Mouse (Mus musculus) retina, embryonic 14.5 days (tissue): ENCODE measurements at regions not wholly inside any gene's neighbourhood (a gene's known extent, or its start where the extent isn't known, plus 50 kb on each side); places are given as distances from the start of the nearest gene placed in this dataset.

ENCODE experiments used
- DNase-seq: peaks from one replicate; pipeline ENCODE4 v3.0.0-alpha.2; 2015; ENCODE audit warnings: low spot score

DNA sequence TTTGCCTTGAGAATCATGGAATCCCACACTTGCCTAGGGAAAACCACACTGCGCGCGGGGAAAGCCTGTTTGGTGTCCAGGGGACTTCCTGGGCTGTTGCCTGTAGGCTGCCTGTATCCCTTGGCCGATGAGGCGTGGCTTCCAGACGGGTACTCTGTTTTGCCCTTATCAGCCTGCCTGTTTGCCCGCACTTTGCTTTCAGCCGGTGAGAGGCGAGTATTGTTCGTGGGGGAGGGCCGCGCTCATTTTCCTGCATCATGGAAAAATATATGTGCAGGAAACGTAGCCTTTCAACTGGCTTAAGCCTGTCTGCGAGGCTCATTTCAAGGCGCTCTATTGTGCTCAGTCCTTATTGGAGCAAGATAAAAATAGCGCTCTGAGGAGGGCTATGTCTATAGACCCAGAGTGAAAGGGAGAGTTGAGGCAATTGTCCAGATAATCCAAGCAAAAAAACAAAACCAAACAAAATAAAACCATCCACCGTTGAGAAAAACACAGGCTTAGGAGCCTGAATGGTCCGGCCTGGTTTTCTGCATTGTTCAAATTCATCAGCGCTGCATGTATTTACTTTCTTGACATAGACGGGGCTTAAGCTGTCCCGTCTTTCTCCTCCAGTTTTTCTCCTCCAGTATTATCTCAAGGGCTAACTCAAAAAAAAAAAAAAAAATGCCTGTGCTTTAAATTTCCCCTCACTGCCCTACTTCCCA lies 67.9 kb downstream of the Klf5 start:
- DNase-seq: no peak

DNA sequence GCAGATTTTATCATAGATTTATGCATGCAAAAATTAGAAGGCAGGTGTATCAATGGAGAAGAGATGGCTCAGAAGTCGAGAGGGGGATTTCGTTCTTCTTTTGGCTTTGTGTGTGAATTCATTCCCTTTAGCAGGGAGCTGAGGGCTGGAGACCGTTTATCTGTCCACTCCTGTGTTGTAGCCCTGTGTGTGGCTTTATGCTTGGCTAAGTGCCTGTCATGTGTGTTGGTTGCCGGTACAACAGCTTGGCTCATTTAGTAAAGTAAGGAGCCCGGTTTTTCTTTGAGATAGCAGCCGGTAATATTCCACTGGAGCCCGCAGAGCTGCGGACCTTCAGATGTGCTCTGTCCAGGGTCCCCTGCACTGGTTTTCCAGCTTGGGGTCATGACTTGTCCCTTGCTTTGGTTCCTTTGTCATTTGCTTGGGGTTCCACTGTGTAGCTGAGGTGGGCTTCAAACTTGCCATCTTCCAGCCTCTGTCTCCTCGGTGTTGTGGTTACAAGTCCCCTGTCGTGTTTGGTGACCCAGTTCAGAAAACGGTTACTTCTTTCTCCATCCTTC lies 68.6 kb downstream of the Klf5 start:
- DNase-seq: no peak

DNA sequence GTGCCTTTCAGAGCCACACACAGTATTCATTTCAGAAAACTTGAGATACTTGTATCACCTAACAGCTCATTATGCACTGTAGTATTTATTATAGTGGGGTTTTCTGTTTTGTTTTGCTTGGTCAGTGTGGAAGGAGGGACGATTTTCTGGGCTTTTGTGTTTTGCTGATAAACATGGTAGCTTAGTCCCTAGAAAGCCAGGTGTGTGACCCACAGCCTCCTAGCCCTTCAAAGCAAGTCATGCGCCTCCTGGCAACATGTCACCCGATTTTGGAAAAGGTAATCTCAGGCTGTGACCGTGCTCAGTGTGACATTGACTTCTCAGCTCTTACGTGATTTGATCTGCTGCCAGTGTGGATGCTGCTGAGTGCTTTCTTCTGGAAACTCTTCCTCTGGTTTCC lies 70.9 kb downstream of the Klf5 start:
- no peak for DNase-seq

DNA sequence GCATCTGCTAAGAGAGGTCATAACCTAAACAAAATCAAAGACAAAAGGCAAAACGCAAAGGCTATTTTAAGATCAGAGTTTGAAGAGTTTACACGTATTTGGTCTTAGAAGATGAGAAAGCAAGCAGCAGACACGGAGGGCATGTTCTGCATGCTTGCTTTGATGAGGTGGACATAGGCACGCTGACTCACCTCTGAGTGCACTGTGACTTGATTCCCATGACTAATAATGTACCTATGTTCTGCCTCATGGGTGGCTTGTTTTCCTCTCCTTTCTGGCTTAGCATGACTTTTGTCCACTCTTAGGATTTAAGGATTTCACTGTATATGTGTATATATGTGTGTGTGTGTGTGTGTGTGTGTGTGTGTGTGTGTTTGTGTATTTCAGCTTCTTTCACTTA lies 75.2 kb downstream of the Klf5 start:
- DNase-seq: no peak

DNA sequence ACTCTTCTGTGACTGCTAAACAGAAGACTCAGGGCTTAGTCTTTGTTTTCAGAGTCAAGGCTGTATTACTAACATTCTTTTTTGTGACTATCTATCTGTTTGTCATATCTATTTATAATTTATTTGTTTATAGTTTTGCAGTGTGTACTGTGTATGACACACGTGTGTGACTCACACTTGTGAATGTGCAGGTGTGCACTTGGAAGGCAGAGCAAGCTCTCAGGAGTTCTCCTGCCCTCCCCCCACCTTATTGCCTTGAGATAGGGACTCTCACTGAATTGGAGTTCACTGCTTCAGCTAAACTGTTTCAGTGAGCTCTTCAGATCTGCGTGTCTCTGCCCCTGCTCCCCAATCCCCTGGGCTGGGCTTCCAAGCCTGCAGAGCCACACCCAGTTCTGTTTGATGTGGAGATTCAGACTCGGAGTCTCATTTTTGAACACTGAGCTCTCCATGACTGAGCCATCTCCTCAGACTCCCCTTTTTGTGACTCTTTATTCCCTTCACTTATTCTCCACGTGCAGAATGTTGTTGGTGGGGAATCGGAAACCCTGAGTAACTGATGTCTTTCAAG lies 76.6 kb downstream of the Klf5 start:
- no peak for DNase-seq

DNA sequence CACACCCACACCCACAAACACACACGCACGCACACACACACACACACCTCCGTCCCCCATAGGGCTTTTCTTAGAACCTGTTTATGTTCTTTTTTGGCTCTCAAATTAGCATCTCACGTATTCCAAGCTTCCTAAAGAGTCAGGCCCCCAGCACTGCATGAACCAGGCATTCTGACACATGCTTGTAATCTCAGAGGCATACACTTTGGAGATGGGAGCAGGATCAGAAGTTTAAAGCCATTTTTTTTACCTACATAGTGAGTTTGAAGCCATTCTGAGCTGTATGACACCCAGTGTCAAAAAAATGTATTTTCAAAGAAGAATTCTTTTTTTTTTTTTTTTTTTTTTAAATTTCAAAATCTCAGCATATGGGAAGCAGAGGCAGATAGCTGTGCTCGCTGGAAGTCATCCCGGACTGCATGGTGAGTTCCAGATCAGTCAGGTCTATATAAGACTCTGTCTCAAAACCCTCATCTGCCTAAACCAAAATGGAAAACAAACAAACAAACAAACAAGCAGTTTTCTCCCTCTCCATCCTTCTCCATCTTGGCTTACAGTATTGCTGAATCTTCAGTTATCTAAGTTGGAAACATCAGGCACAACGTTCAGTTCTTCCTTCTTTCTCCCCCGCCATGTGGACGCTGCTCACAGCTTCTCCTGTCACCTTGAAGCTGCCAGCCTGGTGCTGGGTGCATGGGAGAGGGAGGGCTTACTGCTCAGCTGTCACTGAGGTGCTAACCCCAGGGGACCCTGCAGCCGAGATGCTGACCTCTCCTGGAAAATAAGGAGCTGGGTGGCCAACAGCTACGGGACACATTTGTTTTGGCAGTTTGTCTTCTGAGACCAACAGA lies 78.4 kb downstream of the Klf5 start:
- DNase-seq: no peak

DNA sequence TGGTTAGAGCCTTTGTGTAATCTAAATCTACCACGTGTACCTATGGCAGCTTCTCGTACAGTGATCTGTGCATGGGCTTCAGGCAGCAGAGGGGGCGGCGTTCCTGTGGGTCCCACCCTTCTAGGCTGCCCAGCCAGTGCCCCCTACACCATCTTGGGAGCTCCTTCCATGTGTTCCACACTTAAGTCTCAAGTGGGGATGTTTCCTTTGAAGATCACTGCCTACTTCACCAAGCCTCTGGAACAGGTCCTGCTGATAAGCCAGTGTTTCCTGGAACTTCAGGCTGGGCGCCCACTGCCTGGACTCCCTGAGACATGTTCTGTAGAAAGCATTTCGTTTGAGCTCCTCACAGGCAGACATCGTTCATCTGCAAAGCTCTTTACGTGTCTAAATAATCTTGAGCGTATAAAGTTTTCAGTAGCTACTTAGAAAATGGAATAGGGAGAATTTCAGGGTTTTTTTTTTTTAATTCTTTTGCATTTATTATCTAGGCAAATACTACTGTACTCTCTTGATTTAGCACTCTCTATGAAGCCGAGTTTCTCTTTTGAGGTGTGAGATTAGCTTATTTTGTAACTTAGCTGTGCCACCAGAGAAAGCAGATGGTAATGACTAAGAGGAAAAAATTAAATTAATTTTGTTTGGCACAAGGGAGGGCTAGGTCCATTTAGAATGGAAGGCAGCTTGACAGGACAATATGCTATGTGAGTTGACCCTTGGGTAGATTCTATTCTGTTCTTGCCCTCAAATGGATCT lies 82.9 kb downstream of the Klf5 start:
- no peak for DNase-seq

DNA sequence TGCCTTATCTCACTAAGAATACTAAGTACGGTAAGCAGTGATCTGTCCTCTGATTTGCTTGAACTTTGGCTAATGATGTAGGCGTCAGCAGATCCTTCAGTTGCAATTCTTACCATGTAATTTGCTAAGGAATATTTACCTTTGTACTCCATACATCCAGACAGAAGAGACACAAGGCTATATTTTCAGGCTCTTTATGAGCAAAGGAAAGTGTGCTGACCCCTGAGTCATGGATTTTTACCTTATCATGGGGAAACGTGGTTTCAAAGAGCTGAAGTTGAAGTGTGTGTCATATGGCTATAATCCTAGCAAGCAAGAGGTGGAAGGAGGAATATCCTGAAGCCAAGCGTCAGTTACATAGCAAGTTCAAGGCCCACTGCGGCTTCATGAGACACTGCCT lies 83.6 kb downstream of the Klf5 start:
- no peak for DNase-seq

DNA sequence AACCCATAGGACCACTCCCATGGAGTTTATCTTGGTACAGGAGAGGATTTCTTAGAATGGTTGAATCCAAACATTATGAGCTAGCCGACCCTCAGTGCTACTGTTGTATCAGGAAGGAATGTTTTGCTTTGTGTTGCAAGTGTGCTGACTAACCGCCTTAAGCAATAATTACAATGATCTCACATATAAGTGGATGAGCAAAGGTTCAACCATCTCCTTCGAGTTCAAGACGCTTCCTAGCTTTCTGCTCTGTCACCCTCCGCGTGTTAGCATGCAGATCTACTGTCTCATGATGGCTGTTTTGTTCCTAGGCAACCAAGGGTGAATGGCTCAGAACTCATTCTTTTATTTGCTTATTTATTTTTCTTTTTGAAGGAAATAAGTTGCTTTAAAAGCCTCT lies 84.7 kb downstream of the Klf5 start:
- DNase-seq: no peak

DNA sequence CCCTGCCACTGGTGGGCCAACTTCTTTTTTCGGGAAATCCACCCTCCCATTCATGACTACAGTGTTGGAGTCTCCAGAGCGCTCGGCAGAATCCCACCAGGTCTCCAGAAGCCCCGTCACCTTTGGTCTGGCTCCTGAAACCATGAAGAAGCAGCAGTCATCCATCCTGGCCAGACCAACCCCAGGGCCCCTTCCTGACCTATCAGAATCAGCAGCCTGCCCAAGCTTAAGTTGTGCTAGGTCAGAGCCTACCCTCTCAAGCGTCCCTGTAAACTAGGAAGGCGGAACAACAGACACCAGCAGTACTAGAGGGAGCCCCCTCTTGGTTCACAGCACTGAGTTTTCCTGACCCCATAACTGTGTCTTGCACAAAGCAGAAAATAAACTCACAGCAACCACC lies 89.1 kb downstream of the Klf5 start:
- DNase-seq: no peak

DNA sequence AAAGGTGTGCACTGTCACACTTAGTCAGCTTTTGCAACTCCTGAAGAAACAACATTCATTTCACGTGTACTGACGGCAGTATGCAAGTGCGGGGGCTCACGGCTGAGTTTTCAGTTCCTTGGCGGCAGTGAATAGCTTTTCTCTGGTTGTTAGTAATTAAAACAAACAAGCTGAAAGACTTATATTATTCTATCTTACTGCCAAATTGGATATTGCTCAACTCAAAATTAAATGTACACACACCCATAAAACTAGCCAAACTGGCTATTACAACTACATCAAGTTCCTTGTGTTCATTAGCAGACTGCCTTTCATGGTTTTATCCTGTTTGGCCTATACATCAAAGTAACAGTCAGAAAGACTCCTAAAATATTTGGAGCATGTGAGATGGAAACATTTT lies 90.8 kb downstream of the Klf5 start:
- no peak for DNase-seq

DNA sequence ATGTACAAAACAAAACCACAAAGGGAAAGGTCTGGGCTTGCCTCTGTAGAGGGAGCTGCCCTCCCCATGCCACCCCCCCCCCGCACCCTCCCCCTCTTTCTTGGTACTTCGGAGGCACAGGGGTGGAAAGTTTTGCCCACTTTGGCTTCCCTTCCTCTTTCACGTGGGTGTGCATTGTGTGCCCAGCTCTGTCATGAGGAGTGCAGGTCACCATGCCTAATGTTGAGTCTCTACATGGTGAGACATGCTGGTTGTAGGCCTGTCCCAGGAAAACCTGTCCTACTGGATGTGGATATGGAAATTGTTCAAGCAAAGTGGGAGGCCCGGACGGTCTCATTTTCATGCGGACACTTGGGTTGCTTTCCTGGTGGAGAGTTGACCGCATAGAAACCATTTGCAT lies 93.2 kb downstream of the Klf5 start:
- no peak for DNase-seq

DNA sequence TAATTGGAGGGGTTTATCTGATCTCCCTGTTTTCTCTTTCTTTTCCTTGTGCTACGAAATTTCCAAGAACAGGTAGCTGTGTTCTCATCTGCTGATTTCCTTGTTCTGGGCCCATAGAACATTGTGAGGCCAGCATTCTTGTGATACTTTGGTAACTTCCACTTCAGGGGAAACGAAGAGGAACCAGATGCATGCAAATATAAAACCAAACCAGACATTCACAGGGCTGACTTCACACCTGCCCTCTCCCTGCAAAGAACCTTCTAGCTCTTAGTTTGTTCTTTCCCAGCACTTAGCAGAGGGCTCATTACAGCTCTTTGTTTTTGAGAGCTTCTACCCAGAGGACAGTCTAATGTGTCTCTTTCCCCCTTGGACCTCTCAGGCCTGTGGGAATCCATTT lies 94.3 kb downstream of the Klf5 start:
- DNase-seq: no peak

DNA sequence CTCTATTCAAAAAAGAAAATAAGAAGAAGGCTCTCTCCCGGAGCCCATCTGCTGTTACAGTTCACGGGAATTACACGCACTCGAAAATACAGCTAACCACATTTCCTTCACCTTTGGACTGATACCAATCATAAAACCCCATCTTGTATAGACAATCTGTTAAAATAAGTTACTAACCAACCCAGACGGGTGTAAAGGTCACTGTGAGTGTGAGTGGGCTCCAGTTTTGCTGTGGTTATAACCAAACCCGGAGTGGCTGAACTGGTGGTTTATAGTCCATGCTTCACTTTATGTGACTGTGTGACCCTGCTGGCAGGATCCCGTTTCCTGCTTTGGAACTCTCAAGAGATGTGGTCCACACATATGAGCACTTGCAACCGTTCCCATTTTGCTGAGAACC lies 95.1 kb downstream of the Klf5 start:
- no peak for DNase-seq

DNA sequence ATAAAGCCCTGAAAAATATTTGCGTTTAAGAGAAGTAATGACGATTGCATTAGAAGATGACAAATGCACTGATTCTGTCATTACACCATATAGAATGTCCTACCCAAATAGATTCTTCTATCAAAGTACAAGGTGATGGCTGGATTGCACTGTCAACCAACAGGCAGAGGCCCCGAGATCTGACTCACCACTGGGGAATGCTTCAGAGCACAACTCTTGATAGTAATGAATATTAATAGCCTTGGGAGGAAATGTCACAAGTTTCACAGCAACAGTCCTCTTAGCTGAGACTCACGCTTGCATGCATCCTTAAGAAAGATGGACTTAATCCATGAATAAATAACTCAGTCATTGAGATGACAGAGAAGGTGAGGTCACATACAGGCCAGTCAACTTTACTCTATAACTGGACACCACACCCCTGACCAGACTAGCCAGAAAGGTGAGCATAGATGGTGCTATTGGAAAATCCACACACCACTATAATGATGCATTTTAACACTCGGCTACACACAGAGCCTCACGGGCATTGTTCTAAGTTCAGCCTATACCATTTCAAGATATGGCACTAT lies 104.8 kb downstream of the Klf5 start:
- DNase-seq: no peak

DNA sequence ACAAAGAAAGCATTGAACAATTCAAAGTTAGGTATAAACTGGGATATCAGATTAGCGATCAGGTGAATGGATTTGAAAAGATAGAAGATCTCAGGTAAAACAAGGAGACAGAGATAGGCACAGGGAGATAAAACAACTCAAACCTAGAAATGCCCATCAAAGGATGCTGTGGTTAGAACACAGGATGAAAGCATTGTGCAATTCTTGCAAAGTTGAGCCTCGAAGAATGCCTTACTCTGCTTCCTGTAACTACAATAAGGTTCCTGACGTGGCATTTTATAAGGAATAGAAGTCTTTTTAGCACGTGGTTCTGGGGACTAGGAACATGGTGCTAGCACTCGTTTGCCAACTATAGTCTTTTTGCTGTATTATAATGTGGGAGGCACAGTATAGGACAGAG lies 106.7 kb downstream of the Klf5 start:
- no peak for DNase-seq

DNA sequence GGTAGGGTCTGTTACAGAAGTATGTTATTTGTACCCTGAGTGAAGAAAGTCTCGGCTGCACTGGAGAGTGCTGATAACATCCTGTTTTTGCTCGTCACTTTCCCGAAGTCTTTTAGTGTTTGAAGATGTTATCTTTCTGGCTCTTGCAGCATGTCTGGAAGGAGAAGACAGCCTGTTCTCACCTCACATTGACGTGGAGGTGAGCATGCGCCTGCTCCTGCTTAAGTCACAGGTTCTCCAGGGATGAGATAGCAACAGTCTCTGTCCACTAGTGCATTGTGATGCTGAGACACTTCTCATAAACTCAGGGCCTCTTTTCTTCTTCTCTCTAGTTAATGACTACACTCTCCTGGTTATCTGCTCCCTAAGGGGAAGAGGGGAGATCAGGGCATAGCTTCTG lies 113.3 kb downstream of the Klf5 start:
- DNase-seq: no peak

DNA sequence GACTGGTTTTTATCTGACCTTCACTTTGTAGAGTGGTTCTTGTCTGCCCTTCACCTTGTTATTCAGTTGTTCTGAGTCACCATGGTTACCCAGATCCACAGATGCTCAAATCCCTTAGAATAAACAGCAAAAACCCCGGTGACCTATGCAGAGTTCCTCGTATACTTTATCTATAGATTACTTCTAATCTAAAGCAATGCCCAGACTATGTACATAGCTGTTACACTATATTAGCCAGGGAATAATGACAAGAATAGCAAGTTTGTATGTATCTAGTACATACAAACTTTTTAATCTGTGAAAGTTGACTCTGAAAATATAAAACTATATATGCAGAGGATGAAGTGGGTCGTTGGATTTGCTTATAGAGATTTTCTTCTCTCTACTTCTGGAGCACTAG lies 117.7 kb downstream of the Klf5 start:
- DNase-seq: no peak

DNA sequence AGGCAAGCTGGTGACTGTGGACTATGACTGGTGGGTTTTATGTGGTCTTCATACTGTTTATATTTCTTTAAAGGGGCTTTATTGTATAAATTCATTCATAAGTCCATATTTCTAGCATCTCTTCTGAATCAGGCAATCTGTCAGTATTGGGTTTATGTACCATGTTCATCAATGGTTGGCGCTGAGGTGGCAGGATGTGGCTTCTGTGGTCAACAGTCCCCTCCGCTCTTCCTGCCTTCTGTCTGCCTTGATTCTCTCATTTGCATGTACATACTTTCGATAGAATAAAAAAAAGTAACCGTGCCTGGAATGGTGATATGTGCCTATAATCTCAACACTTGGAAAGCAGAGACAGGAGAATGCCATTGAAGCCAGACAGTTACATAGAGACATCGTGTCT lies 120.5 kb downstream of the Klf5 start:
- DNase-seq: no peak

DNA sequence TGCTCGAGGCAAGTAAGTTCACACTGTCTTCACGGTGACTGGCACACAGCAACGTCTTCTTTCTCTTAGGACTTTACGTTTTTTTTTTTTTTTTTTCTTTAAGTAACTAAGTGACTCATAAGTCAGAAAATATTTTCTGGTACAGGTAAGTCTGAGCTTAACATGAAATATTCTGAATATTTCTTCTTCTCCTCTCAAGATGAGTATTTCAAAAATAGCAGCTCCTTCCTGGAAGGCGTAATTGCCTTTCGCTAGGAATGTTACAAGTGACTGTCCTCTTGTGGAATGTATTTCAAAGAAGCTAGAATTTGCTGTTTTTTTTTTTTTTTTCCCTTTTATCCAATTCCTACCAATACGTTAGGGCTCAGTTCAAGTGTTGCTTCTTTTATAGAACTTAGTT lies 124.8 kb downstream of the Klf5 start:
- no peak for DNase-seq

DNA sequence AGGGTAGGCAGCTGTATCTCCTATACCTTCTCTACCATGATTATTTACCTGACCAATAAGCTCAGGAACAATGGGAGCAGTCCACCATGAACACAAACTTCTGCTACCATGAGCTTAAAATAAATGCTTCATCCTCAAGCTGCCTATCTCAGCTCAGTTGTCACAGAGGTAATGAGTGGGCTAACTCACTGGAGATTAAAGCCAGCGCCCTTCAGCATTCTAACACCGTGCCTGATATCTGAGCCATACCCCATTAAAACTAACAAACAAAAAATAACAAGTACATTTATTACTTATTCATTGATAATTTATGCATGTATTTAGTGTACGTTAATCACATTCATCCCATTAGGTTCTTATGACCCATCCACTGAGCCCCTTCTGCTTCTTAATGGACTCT lies 128.6 kb downstream of the Klf5 start:
- no peak for DNase-seq

DNA sequence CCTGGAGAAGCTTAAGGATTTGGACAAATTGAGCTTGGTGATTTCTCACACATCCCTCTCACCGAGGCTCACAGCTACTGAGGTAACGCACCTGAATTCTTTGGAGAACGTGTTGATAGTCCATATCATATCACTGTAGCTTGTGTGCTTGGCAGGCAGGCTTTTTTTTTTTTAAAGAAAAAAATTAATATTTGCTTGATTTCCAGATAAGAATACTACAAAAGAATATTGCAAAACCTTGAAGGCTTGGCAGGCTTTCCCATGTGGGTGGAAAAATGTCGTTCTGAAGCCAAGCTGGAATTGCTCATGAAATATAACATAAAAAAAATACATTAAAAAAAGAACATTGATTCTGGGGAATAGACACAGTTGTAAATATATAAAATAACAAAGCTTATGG lies 131.8 kb downstream of the Klf5 start:
- DNase-seq: no peak
